Mouse (Mus musculus): ENCODE results near the gene Sypl2. TPM values are rescaled to one million over a fixed set of nuclear protein-coding genes. Genes with fewer than 3 reads are reported as not detected.

The Sypl2 gene
- polyA plus RNA-seq, 1 experiment from 2014 or later: 11.4 TPM

DNA sequence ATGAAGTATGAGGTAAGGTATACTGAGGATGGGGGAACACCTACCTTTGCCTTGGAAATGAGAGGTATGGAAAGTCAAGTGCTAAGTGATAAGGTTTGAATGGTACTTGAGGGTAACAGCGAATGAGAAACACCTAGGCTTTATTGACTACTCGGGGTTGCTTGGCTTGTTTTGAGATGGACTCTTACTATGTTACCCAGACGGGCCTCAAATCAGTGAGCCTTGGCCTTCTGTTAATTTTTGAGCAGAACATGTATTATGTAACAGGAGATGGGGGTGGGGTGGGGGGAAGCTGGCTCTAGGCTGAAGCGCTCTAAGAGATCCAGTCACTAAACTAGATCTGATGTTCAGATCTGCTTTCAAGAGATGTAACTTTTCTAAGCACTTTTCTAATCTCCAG, 5.2 kb upstream of the Sypl2 start:
- peaks cover 16% of the 10 kb centered on the region for H3K27me3 ChIP-seq (replicated peaks; ENCODE audit: control insufficient read depth, insufficient read depth, low read length)
- no peak overlapping the region for H3K4me2 ChIP-seq (ENCODE audit: low read depth, low read length)
- ATAC-seq (ENCODE audit: low read depth) (no peak), DNase-seq (ENCODE audit: low spot score) (no peak)
- no peak overlapping the region for H3K4me3 ChIP-seq (ENCODE audit: low read depth, low read length)
- 75% methylated on average over 4 of the region's 4 CpGs for WGBS
- no peaks in the 10 kb centered on the region for H3K36me3 ChIP-seq (ENCODE audit: control insufficient read depth, insufficient read depth, low read length)
- no peak overlapping the region for H3K9ac ChIP-seq (ENCODE audit: low read depth, low read length)
- 0 out of 2 replicates have a peak, but pooled peaks cover under 1% of the 10 kb centered on the region for H3K4me1 ChIP-seq (ENCODE audit: control insufficient read depth, insufficient read depth, low read length)
- no peaks in the 10 kb centered on the region for H3K9me3 ChIP-seq (ENCODE audit: control insufficient read depth, low read length)
- no peak overlapping the region for H3K27ac ChIP-seq (replicated peaks; ENCODE audit: low read depth, low read length)

DNA sequence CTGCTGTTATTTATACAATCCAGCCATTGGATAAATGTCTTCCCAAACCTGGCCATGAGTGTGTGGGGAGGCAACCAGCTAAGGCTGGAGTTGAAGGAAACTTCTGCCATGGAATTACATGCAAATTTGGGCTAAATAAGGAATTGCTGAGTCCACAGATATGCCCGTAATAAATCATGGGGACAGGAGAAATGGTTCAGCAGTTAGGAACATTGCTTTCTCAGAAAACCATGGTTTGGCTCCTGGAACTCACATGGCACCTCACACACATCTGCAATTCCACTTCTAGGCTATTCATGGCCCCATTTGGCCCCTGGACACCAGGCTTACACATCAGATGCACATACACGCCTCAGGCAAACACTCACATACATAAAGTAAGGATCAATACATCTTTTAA, 1.1 kb upstream of the Sypl2 start:
- peaks cover 48% of the 10 kb centered on the region for H3K27me3 ChIP-seq (replicated peaks; ENCODE audit: control insufficient read depth, insufficient read depth, low read length)
- WGBS: 71% methylated on average over 2 of the region's 2 CpGs
- H3K36me3 ChIP-seq (ENCODE audit: control insufficient read depth, insufficient read depth, low read length): no peaks in the 10 kb centered on the region
- H3K4me1 ChIP-seq (ENCODE audit: control insufficient read depth, insufficient read depth, low read length): peaks cover 9% of the 10 kb centered on the region; the same call in 1 of the 2 replicates
- no peak overlapping the region for H3K4me3 ChIP-seq (ENCODE audit: low read depth, low read length)
- DNase-seq (ENCODE audit: low spot score): no peak
- H3K27ac ChIP-seq (replicated peaks; ENCODE audit: low read depth, low read length): no peak overlapping the region
- H3K9ac ChIP-seq (ENCODE audit: low read depth, low read length): no peak overlapping the region
- no peaks in the 10 kb centered on the region for H3K9me3 ChIP-seq (ENCODE audit: control insufficient read depth, low read length)
- ATAC-seq (ENCODE audit: low read depth): no peak
- H3K4me2 ChIP-seq (ENCODE audit: low read depth, low read length): peak overlapping the region; percentile 88; the same call in 1 of the 2 replicates

DNA sequence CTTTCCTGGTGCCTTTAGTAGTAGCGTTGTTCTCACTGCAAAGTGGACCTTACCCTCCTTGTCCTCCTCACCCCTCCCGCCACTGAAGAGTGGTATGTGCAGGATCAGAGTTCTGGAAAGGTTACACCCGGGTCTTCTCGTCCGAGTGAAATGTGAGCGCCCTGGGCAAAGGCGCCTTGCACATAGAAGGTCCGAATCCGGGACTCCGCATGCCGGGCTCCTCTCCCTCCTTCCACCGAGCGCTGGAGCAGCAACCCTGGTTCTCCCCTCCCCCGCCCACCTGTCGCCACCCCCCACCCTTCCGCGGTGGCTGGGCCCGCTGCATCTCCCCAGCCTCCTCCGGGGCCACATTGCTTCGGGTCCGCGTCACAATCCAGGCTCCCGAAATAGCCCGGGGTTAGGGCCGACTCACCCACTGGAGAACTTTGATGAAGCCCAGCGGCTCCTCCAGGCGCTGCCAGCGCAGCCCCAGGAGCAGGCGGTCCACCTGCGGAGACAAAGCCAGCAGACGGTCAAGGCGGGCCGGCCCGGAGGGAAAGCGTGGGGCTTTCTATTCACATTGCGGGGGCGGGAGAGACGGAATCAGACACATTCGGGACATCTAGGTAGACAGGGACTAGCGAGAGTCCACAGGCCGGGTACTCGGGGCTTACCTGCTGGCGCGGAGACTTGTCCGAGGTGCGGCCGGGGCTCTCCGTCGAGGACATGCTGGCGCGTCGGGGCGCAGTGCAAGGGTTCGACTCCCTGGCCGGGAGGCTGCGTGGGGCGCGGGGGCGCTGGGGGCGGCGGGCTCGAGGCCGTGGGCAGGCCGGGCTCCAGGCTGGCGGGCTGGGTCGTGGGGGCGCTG, 514 bp downstream of the Sypl2 start:
- ATAC-seq (ENCODE audit: low read depth) (peak; percentile 68; the same call in 1 of the 2 replicates), DNase-seq (ENCODE audit: low spot score) (no peak)
- H3K4me1 ChIP-seq (ENCODE audit: control insufficient read depth, insufficient read depth, low read length): peaks cover 9% of the 10 kb centered on the region; the same call in 1 of the 2 replicates
- H3K36me3 ChIP-seq (ENCODE audit: control insufficient read depth, insufficient read depth, low read length): no peaks in the 10 kb centered on the region
- H3K27me3 ChIP-seq (replicated peaks; ENCODE audit: control insufficient read depth, insufficient read depth, low read length): peaks cover 48% of the 10 kb centered on the region
- peak overlapping the region; percentile 51 for H3K4me3 ChIP-seq (ENCODE audit: low read depth, low read length)
- no peaks in the 10 kb centered on the region for H3K9me3 ChIP-seq (ENCODE audit: control insufficient read depth, low read length)
- 4% methylated on average over 35 of the region's 67 CpGs for WGBS
- peak overlapping the region; percentile 60 for H3K9ac ChIP-seq (ENCODE audit: low read depth, low read length)
- H3K27ac ChIP-seq (replicated peaks; ENCODE audit: low read depth, low read length): no peak overlapping the region
- H3K4me2 ChIP-seq (ENCODE audit: low read depth, low read length): peak overlapping the region; percentile 88

DNA sequence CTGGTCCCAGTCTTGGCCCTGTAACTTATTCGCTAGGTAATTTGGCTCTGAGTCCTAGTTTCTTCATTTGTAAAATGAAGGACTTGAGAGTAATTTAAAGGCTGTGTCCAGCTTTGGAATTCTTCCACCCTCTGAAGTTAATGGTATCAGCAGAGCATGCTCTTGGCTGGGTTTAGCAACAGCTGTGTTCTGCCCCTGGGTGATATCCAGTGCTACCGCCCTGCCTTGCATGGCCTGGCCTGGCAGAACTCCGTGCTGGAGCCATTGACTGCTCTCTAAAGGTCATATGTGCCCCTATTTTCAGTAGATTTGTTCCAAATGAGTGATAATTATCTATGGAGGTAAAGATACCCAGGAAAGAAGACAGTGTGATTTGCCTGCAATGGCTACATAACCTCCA, 5.8 kb downstream of the Sypl2 start:
- Histone ChIP-seq H3K36me3 (ENCODE audit: control insufficient read depth, insufficient read depth, low read length) (no peaks in the 10 kb centered on the region), H3K9me3 (ENCODE audit: control insufficient read depth, low read length) (no peaks in the 10 kb centered on the region), H3K4me2 (ENCODE audit: low read depth, low read length) (no peak overlapping the region), H3K27ac (replicated peaks; ENCODE audit: low read depth, low read length) (no peak overlapping the region), H3K4me1 (ENCODE audit: control insufficient read depth, insufficient read depth, low read length) (no peaks in the 10 kb centered on the region), H3K9ac (ENCODE audit: low read depth, low read length) (no peak overlapping the region), H3K4me3 (ENCODE audit: low read depth, low read length) (no peak overlapping the region), H3K27me3 (replicated peaks; ENCODE audit: control insufficient read depth, insufficient read depth, low read length) (peaks cover 22% of the 10 kb centered on the region)
- WGBS: 87% methylated on average over 3 of the region's 3 CpGs
- ATAC-seq (ENCODE audit: low read depth) (no peak), DNase-seq (ENCODE audit: low spot score) (no peak)

DNA sequence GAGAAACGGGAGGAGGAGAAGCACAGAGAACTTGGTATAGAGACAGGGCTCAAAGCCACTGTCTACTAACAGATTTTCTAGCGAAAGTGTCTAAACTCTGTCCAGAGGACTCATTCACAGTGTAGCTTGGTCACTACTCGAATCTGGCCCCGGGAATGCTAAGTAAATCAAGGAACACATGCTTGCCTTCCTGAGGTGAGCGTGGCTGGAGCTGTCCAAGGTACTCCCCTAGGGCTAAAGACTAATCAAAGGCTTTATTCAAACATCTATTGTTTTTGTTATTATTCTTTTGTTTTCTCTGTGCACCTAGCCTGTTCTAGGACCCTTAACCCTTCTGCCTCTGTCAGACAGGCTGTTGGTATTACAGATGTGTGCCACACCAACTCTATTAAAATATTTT, 11.7 kb downstream of the Sypl2 start:
- Histone ChIP-seq H3K9me3 (ENCODE audit: control insufficient read depth, low read length) (no peaks in the 10 kb centered on the region), H3K4me1 (ENCODE audit: control insufficient read depth, insufficient read depth, low read length) (peaks cover 5% of the 10 kb centered on the region; the same call in 1 of the 2 replicates), H3K27ac (replicated peaks; ENCODE audit: low read depth, low read length) (no peak overlapping the region), H3K4me3 (ENCODE audit: low read depth, low read length) (no peak overlapping the region), H3K27me3 (replicated peaks; ENCODE audit: control insufficient read depth, insufficient read depth, low read length) (no peaks in the 10 kb centered on the region; the same call in 1 of the 2 replicates), H3K4me2 (ENCODE audit: low read depth, low read length) (no peak overlapping the region), H3K36me3 (ENCODE audit: control insufficient read depth, insufficient read depth, low read length) (no peaks in the 10 kb centered on the region), H3K9ac (ENCODE audit: low read depth, low read length) (no peak overlapping the region)
- peak; percentile 57 for DNase-seq (ENCODE audit: low spot score)
- 11% methylated on average over 5 of the region's 5 CpGs for WGBS
- no peak for ATAC-seq (ENCODE audit: low read depth)

DNA sequence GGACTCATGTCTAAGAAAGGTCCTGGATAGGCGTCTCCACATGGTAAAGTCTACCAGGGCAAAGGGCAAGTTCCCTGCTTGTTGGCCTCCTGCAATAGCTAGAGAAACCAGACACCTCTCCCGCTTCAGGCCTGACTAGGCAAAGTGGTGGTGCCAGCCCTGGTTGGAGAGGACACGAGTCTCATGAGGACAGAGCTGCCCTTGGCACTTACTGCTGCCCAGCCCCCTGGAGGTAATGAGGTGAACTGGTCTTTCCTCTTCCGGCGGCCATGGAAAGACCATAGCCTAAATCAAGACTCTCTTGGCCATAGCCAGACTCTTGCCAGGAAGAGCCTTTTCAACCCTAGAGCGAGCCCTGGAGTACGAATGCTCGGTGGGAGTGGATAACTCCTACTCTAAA, 14.0 kb downstream of the Sypl2 start:
- 81% methylated on average over 8 of the region's 8 CpGs for WGBS
- Histone ChIP-seq H3K4me2 (ENCODE audit: low read depth, low read length) (no peak overlapping the region), H3K4me3 (ENCODE audit: low read depth, low read length) (no peak overlapping the region), H3K9me3 (ENCODE audit: control insufficient read depth, low read length) (no peaks in the 10 kb centered on the region), H3K27ac (replicated peaks; ENCODE audit: low read depth, low read length) (no peak overlapping the region), H3K9ac (ENCODE audit: low read depth, low read length) (no peak overlapping the region), H3K27me3 (replicated peaks; ENCODE audit: control insufficient read depth, insufficient read depth, low read length) (no peaks in the 10 kb centered on the region; the same call in 1 of the 2 replicates), H3K4me1 (ENCODE audit: control insufficient read depth, insufficient read depth, low read length) (peaks cover 15% of the 10 kb centered on the region), H3K36me3 (ENCODE audit: control insufficient read depth, insufficient read depth, low read length) (0 out of 2 replicates have a peak, but pooled peaks cover 2% of the 10 kb centered on the region)
- no peak for DNase-seq (ENCODE audit: low spot score)
- no peak for ATAC-seq (ENCODE audit: low read depth)

DNA sequence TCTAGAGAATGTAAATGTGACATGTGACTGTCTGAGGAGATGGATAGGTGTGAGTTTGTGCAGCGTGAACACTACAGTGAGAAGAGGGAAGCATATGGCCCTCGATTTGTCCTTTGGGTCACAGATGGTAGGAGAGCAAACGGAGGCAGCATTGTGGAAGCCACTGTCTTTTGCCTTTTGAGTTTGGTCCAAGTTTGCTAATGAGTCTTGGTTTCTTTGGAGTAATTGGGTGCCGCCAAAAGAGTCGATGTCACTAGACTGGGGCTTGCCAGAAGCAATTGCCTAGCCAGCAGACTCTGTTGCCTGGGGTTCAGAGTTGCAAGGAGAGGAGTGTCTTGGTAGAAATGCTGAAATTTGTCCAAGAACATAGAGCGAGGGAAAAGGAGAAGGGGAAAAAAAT, 14.6 kb downstream of the Sypl2 start:
- H3K4me3 ChIP-seq (ENCODE audit: low read depth, low read length): no peak overlapping the region
- no peak overlapping the region for H3K4me2 ChIP-seq (ENCODE audit: low read depth, low read length)
- H3K27ac ChIP-seq (replicated peaks; ENCODE audit: low read depth, low read length): no peak overlapping the region
- H3K9ac ChIP-seq (ENCODE audit: low read depth, low read length): no peak overlapping the region
- DNase-seq (ENCODE audit: low spot score) (no peak), ATAC-seq (ENCODE audit: low read depth) (no peak)
- H3K36me3 ChIP-seq (ENCODE audit: control insufficient read depth, insufficient read depth, low read length): peaks cover 6% of the 10 kb centered on the region; the same call in 1 of the 2 replicates
- H3K9me3 ChIP-seq (ENCODE audit: control insufficient read depth, low read length): no peaks in the 10 kb centered on the region
- 86% methylated on average over 6 of the region's 6 CpGs for WGBS
- H3K27me3 ChIP-seq (replicated peaks; ENCODE audit: control insufficient read depth, insufficient read depth, low read length): no peaks in the 10 kb centered on the region; the same call in 1 of the 2 replicates
- H3K4me1 ChIP-seq (ENCODE audit: control insufficient read depth, insufficient read depth, low read length): peaks cover 19% of the 10 kb centered on the region

DNA sequence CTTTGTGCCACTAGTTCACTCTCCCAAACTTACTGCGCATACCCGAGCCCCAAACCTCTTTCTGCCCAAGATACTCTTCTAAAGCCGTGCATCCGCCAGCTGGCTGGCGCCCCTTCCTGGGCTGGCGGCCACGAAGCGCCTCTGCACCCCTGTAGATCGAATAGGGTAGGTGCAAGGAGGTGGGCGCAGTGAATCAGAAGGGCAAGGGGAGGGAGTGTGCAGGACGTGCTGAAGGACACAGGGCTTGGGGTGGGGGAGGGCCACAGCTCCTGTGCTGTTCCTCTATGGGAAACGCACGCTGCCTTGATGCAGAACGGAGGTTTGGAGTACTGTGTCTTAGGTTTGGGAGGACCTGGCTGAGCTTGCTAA, 15.7 kb downstream of the Sypl2 start, which contains the start of gene Atxn7l2:
Atxn7l2 (minus strand) TSS at position 164 of the 369 bp plus-strand sequence.
- 0% methylated on average over 13 of the region's 14 CpGs for WGBS
- DNase-seq (ENCODE audit: low spot score) (peak; percentile 75), ATAC-seq (ENCODE audit: low read depth) (peak; percentile 83)
- peak within 1 kb of the TSS; percentile 93 for H3K27ac ChIP-seq (replicated peaks; ENCODE audit: low read depth, low read length)
- H3K27me3 ChIP-seq (replicated peaks; ENCODE audit: control insufficient read depth, insufficient read depth, low read length): no peaks in the 10 kb centered on the region; the same call in 1 of the 2 replicates
- peak within 1 kb of the TSS; percentile 90 for H3K4me2 ChIP-seq (ENCODE audit: low read depth, low read length)
- peaks cover 17% of the 10 kb centered on the region for H3K36me3 ChIP-seq (ENCODE audit: control insufficient read depth, insufficient read depth, low read length)
- H3K4me3 ChIP-seq (ENCODE audit: low read depth, low read length): peak within 1 kb of the TSS; percentile 55
- H3K4me1 ChIP-seq (ENCODE audit: control insufficient read depth, insufficient read depth, low read length): peaks cover 23% of the 10 kb centered on the region
- H3K9me3 ChIP-seq (ENCODE audit: control insufficient read depth, low read length): no peaks in the 10 kb centered on the region
- H3K9ac ChIP-seq (ENCODE audit: low read depth, low read length): peak within 1 kb of the TSS; percentile 83

All from embryonic facial prominence, embryonic 14.5 days (tissue).